30 mouse cellular contexts compared by ENCODE assay signal in the genomic region with DNA sequence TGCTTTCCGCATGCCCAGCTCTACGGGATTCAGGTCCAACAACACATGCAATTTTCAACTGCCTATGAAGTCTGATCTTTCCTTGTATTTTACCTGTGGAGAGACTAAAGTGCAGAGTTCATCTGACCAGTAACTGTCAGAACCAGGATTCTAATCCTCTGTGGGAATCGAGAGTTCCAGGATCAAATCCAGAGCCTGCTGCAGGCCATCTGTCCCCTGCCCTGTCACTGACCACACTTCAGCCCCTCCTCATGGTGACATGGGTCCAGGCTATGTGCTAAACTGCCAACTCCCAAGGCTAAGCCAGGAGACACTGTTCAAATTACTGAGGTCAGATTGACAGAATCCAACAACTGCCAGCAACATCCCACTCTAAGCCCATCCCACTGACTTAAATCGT.
"Had no signal": no experiment of that assay in that cellular context is flagged by ENCODE, and none has a peak within 500 bp of the region (broad histone marks: within the 10 kb centered on the region; RNA-seq: fewer than 3 reads in every experiment).

No protein-coding gene starts in this region.

- H3K4me1 ChIP-seq: hindbrain, embryonic 12.5 days; hindbrain, embryonic 15.5 days had no signal

- H3K27ac ChIP-seq: heart, embryonic 10.5 days; heart, embryonic 13.5 days; heart, embryonic 15.5 days; hindbrain, embryonic 10.5 days; hindbrain, embryonic 12.5 days; hindbrain, embryonic 13.5 days; hindbrain, embryonic 14.5 days; hindbrain, embryonic 15.5 days; hindbrain, postnatal 0 days; intestine, embryonic 15.5 days; kidney, embryonic 15.5 days; kidney, postnatal 0 days; layer of hippocampus, adult 2 months; left cerebral cortex, adult 2 months had no signal

- H3K36me3 ChIP-seq: heart, embryonic 10.5 days; heart, embryonic 12.5 days; heart, embryonic 13.5 days; heart, embryonic 15.5 days; hindbrain, embryonic 10.5 days; hindbrain, embryonic 12.5 days; hindbrain, embryonic 13.5 days; hindbrain, embryonic 15.5 days; intestine, embryonic 15.5 days; kidney, embryonic 15.5 days had no signal

- H3K27me3 ChIP-seq: heart, embryonic 12.5 days; heart, embryonic 13.5 days; heart, embryonic 15.5 days; hindbrain, embryonic 12.5 days; hindbrain, embryonic 13.5 days; hindbrain, embryonic 15.5 days; intestine, embryonic 15.5 days; kidney, embryonic 15.5 days had no signal

- DNase-seq: heart, postnatal 14 days; heart, postnatal 36 days; heart, postnatal 4 days; kidney, adult 11 months; kidney, adult 18-20 months; kidney, adult 2 months; kidney, adult 8-10 months; kidney, adult 9 months; kidney, postnatal 10 days; kidney, postnatal 14 days; kidney, postnatal 25 days; kidney, postnatal 36 days; kidney, postnatal 4 days; layer of hippocampus, adult 9-11 months; layer of hippocampus, postnatal 36 days had no signal

- H3K4me3 ChIP-seq: heart, embryonic 10.5 days; heart, embryonic 12.5 days; heart, embryonic 13.5 days; heart, embryonic 15.5 days; hindbrain, embryonic 10.5 days; hindbrain, embryonic 12.5 days; hindbrain, embryonic 13.5 days; hindbrain, embryonic 15.5 days; intestine, embryonic 15.5 days; kidney, embryonic 15.5 days; layer of hippocampus, adult 2 months; left cerebral cortex, adult 2 months had no signal
